7 mouse cellular contexts compared by ENCODE assay signal in the genomic region with DNA sequence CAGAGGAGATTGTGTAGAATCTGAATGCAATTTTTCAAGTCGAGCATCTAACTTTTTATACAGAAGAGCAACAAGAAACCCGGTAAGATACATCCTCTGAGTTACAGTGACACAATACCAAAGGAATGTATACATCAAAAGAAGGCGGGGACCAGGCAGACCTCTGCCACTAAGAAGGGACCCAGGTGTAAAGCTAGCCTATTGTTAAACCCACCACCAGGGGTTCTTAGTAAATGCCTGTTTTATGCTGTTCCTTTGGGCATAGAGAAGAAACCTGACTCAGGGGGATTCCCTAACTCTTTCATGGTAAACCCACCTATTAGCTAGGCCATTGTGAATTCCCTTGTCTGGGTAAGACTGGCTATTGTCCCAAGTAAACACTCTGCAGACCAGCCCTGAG.
A peak's percentile ranks its signal among the peaks of the same experiment; 100 is the strongest.
DNase-seq lines count a peak whose midpoint lies in the region; ATAC-seq and TF ChIP-seq lines count a peak whose summit lies in the region.
"Not testable (repeated sequence)": the region's sequence is repeated elsewhere in the genome, so short reads cannot be mapped to it uniquely, and the experiment has no call there.

No protein-coding gene starts in this region.

- H3K4me3 ChIP-seq in ES-Bruce4 (ENCODE audit: low read depth, low read length); embryonic facial prominence, embryonic 11.5 days (ENCODE audit: low read depth, low read length); embryonic facial prominence, embryonic 14.5 days (ENCODE audit: low read depth, low read length): not testable (repeated sequence)

- H3K27me3 ChIP-seq in ES-Bruce4 (ENCODE audit: control insufficient read depth, insufficient read depth, low read length, poor library complexity, severe bottlenecking); embryonic facial prominence, embryonic 11.5 days (ENCODE audit: control insufficient read depth, insufficient read depth, low read length); embryonic facial prominence, embryonic 14.5 days (replicated peaks; ENCODE audit: control insufficient read depth, insufficient read depth, low read length): not testable (repeated sequence)

- not testable (repeated sequence) for H3K4me1 ChIP-seq in ES-Bruce4 (ENCODE audit: control insufficient read depth, insufficient read depth, low read length); embryonic facial prominence, embryonic 11.5 days (ENCODE audit: control insufficient read depth, insufficient read depth, low read length); embryonic facial prominence, embryonic 14.5 days (ENCODE audit: control insufficient read depth, insufficient read depth, low read length)

- 0 out of 2 replicates have a peak, but pooled peaks have one; percentile 53 for TF ChIP-seq EP300 in ES-Bruce4 (IDR thresholded peaks at IDR 0.05; ENCODE audit: insufficient read depth, low read depth, low read length)

- not testable (repeated sequence) for H3K9ac ChIP-seq in ES-Bruce4 (ENCODE audit: low read depth, poor library complexity, severe bottlenecking); embryonic facial prominence, embryonic 11.5 days (replicated peaks; ENCODE audit: low read length); embryonic facial prominence, embryonic 14.5 days (ENCODE audit: low read depth, low read length)

- H3K9me3 ChIP-seq in ES-Bruce4 (replicated peaks; ENCODE audit: control insufficient read depth, insufficient read depth, low read length, poor library complexity, severe bottlenecking): peaks cover 17% of the 10 kb centered on the region
- H3K9me3 ChIP-seq in embryonic facial prominence, embryonic 11.5 days (replicated peaks; ENCODE audit: control insufficient read depth, low read length); embryonic facial prominence, embryonic 14.5 days (ENCODE audit: control insufficient read depth, low read length): not testable (repeated sequence)

- peak; percentile 97 for DNase-seq in ES-CJ7 (ENCODE audit: low read depth, low spot score)
- peak; percentile 98 for DNase-seq in R1 (ENCODE audit: low read depth, low spot score)
- DNase-seq in WW6 (ENCODE audit: low read depth, low spot score): peak; percentile 67
- peak; percentile 38 for DNase-seq in ZHBTc4 (ENCODE audit: low read depth, low spot score)
- DNase-seq in embryonic facial prominence, embryonic 11.5 days (ENCODE audit: low spot score): peak; percentile 2
- DNase-seq in embryonic facial prominence, embryonic 14.5 days (ENCODE audit: low spot score): peak; percentile 27

- H3K27ac ChIP-seq in ES-Bruce4 (ENCODE audit: insufficient read depth, low read length): peak overlapping the region; percentile 58; the same call in 1 of the 2 replicates
- H3K27ac ChIP-seq in embryonic facial prominence, embryonic 11.5 days (replicated peaks; ENCODE audit: low read depth, low read length); embryonic facial prominence, embryonic 14.5 days (replicated peaks; ENCODE audit: low read depth, low read length): not testable (repeated sequence)

- not testable (repeated sequence) for ATAC-seq in embryonic facial prominence, embryonic 11.5 days (replicated peaks; ENCODE audit: insufficient number of reproducible peaks, low FRiP score, low TSS enrichment, low read depth); embryonic facial prominence, embryonic 14.5 days (ENCODE audit: low read depth)

- TF ChIP-seq CTCF in ES-Bruce4 (IDR thresholded peaks at IDR 0.05; ENCODE audit: low read depth, low read length): not testable (repeated sequence)

- H3K36me3 ChIP-seq in ES-Bruce4 (ENCODE audit: control insufficient read depth, insufficient read depth, low read length, poor library complexity, severe bottlenecking); embryonic facial prominence, embryonic 11.5 days (replicated peaks; ENCODE audit: control insufficient read depth, insufficient read depth, low read depth, low read length); embryonic facial prominence, embryonic 14.5 days (ENCODE audit: control insufficient read depth, insufficient read depth, low read length): not testable (repeated sequence)

- not testable (repeated sequence) for TF ChIP-seq POLR2A in ES-Bruce4 (IDR thresholded peaks at IDR 0.05; ENCODE audit: insufficient read depth, low read length)

- 30% methylated on average over 3 of the region's 3 CpGs for WGBS in embryonic facial prominence, embryonic 11.5 days
- 31% methylated on average over 3 of the region's 3 CpGs for whole genome bisulfite sequencing in embryonic facial prominence, embryonic 14.5 days

- not testable (repeated sequence) for H3K4me2 ChIP-seq in embryonic facial prominence, embryonic 11.5 days (ENCODE audit: low read depth, low read length); embryonic facial prominence, embryonic 14.5 days (ENCODE audit: low read depth, low read length)

Comparison
In these comparisons a context has a peak if more than half of its experiments do, and no peak if none do; other contexts are left out.
1. DNase-seq: peak in every context shown above with its lines; median percentile 98 in R1; 97 in ES-CJ7; 67 in WW6; 38 in ZHBTc4; 27 in embryonic facial prominence, embryonic 14.5 days; 2 in embryonic facial prominence, embryonic 11.5 days.